Mouse (Mus musculus): ENCODE data around the gene Znrd1.

Znrd1 gene

DNA sequence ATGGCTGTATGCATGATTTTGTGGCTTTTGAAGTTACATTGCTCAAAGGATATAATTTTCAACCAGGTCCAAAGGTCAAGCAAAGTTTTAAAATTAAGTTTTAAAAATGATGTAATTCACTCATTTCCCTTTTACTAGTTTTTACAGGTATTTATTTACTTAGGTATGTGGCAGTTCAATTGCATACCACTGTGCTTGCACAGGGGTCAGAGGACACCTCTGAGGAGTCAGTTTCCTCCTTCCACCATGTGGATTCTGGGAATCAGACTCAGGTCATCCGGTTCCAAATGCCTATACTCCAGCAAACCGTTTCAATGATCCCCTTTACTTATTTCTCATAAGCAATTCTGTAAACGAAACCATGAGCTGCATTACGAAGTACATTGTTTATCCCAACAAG lies 35.6 kb downstream of the Znrd1 start:
- DNase-seq: no peak

GRCm38 (mm10) chr17:36920239-36920638 lies 38.1 kb downstream of the Znrd1 start:
- DNase-seq: no peak

- peak; percentile 49 for DNase-seq
Observed at GRCm38 (mm10) chr17:36915076-36915475, 43.3 kb downstream of the Znrd1 start.

GRCm38 (mm10) chr17:36914108-36914507 lies 44.3 kb downstream of the Znrd1 start:
- DNase-seq: peak; percentile 79

DNA sequence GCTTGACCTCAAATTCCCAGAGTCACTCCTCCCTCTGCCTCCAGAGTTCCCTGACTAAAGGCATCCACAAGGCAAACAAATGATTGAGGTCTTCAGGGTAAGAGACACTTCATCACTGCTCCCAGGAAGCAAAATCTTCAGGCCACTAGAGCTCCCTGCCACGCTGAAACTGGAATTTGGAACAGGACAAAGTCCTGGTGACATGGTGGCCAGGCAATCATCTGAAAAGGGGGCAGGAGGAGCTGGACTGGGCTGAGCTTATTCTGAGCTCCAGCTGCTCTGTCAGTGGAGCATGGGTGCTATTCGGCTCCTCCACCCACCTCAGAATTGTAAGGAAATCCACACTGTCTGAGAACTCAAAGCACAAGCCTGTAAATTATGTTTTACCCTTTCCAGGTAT lies 46.3 kb downstream of the Znrd1 start:
- DNase-seq: no peak

DNA sequence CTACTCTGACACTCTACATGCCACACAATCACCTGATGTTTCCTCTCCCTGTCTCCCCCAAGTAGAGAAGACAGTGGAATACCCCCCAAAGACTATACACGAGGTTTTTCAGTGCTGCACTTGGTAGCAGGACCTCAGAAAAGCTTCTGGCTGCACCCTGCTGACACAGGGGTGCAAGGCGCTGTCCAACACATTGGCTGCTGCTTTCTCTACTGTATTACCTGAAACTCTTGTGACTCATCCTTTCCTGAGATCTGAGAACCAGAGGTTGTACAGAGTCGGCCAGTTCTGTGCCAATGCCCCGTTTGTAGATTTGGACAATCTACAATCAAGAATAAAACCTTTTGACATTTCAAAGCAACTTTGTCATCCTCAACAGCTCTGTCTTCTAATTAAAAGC lies 48.6 kb downstream of the Znrd1 start:
- no peak for DNase-seq

- no peak for DNase-seq
Observed at GRCm38 (mm10) chr17:36908235-36908634, 50.1 kb downstream of the Znrd1 start.
